Mouse (Mus musculus) liver, postnatal 0 days (tissue): ENCODE measurements around the gene Rae1.

ENCODE experiments used
- CTCF ChIP-seq: sonication (generic); IDR thresholded peaks from 2 replicates; pipeline ENCODE4 v1.5.1; 2016; ENCODE audit warnings: antibody characterized with exemption, low read depth
- EP300 ChIP-seq: IDR thresholded peaks from 2 replicates; pipeline ENCODE4 v1.6.1; 2016; ENCODE audit warnings: antibody characterized with exemption, low read depth, mild to moderate bottlenecking

DNA sequence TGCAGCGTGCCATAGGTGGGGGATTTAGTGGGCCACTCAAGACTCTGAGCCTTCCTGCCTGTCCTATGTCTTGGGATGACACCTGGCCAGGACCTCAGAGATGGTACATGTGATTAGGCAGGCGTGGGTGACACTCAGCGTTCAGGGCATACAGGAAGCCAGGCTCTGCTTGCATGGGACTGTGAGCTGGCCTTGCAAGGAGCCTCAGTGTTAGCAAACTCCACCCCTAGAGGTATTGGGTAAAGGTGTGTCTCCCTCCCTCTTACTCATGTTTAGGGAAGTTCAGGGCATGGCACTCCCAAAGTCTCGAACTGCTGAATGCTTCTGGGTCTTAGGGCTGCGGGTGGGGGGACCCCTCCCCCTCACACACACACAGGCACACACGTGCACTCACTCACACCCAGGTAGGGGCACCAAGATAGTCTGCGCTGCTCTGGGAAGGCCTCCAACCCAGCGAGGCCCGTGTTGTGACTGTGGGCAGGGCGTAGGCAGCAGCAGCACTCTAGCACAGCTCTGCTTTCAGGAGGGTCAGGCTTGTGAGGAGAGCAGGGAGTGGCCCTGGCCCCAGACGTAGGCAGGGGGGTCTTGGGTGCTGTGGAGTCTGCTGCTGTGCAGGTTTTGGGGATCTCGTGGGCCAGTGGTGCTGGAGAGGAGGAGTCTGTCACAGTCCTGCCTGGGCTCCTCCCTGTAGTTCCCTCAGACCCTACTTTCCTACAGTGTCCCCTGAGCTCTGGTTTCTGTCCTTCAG is 30.8 kb downstream of the Rae1 start:
- TF ChIP-seq CTCF (no peak), EP300 (no peak)
